Mouse (Mus musculus) testis, adult 2 months (tissue): Measurements from ENCODE around the gene Lhpp. TPM values are rescaled to one million over a fixed set of nuclear protein-coding genes. Genes with fewer than 3 reads are reported as not detected.

Experiments used
- H3K27ac ChIP-seq: fragments of 200-500 bp; 2 replicates; pipeline ENCODE4 v1.5.1; 2012; ENCODE audit warnings: low read depth, low read length; ENCODE audit not compliant: control insufficient read depth, insufficient read depth
- H3K27me3 ChIP-seq: fragments of 200-500 bp; 2 replicates; pipeline ENCODE4 v1.6.1; 2012; ENCODE audit warnings: mild to moderate bottlenecking, low read length, moderate library complexity; ENCODE audit not compliant: control insufficient read depth, insufficient read depth
- H3K36me3 ChIP-seq: fragments of 200-500 bp; 2 replicates; pipeline ENCODE4 v1.6.1; 2012; ENCODE audit warnings: mild to moderate bottlenecking, low read length; ENCODE audit not compliant: control insufficient read depth, insufficient read depth
- H3K4me1 ChIP-seq: fragments of 200-500 bp; 2 replicates; pipeline ENCODE4 v1.6.1; 2012; ENCODE audit warnings: low read length; ENCODE audit not compliant: control insufficient read depth, insufficient read depth
- H3K4me3 ChIP-seq: fragments of 200-500 bp; 2 replicates; pipeline ENCODE4 v1.5.1; 2012; ENCODE audit warnings: low read depth, mild to moderate bottlenecking, low read length, moderate library complexity, mixed read lengths; ENCODE audit not compliant: control insufficient read depth
- CTCF ChIP-seq: fragments of 200-500 bp; IDR thresholded peaks from 2 replicates; pipeline ENCODE4 v1.5.1; 2012; ENCODE audit warnings: low read depth, mild to moderate bottlenecking, inconsistent platforms, low read length, moderate library complexity; ENCODE audit not compliant: control insufficient read depth, insufficient read depth, insufficient replicate concordance
- POLR2A ChIP-seq: fragments of 200-500 bp; IDR thresholded peaks from 2 replicates; pipeline ENCODE4 v1.6.1; 2012; ENCODE audit warnings: low read depth, mild to moderate bottlenecking, inconsistent platforms, low read length, moderate library complexity; ENCODE audit not compliant: control insufficient read depth
- polyA plus RNA-seq: library from polyadenylated mRNA; depleted of rRNA; stranded (reverse); fragments of >200 nt; gene quantifications from 2 replicates; pipeline ENCODE4 v1.2.3, GENCODE M21; 2012

Gene Lhpp
- polyA plus RNA-seq, 1 experiment = 7.3 TPM

DNA sequence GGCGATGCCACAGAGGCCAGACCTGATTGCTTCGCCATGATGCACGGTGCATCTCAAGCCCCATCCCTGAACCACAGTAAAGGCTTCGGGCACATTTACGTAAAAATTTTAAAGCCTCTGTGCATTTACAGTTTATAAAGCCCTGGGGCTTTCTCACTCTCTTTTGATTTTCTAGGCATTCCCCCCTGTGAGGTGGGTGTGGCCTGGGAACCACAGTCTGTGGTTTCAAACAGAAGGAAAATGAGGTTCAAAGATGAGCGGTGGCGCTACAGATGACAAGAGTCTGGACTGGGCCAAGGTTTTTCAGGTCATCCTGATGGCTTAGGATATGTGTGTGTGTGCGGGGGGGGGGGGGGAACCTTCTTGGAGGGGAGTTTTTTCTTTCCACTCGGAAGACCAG, 10.4 kb upstream of the Lhpp start:
- H3K4me1 ChIP-seq = peaks cover 16% of the 10 kb centered on the region
- H3K27me3 ChIP-seq = no peaks in the 10 kb centered on the region
- no peak overlapping the region for H3K27ac ChIP-seq
- H3K36me3 ChIP-seq = no peaks in the 10 kb centered on the region
- peak overlapping the region; percentile 42 for H3K4me3 ChIP-seq
- TF ChIP-seq POLR2A (no peak), CTCF (no peak)

DNA sequence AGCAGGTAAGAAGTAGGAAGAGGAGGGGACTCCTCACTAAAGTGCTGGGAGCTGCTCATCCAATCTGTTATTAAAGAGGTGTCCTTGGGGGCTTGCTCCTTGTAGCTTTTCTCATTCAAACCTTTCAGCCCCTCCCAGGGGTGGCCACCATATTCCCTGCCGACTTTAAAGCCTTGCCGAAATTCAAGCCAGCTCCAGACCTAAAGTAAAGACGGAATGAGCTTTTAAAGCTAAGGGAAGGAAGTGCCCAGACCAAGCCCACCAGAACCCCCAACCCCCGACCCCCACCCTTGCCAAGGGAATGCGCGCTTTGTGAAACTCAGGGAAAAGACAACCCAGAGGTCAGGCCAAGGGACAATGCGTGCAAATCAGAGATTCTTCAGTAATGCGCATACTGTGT, 9.5 kb upstream of the Lhpp start:
- TF ChIP-seq CTCF (no peak), POLR2A (no peak)
- Histone ChIP-seq H3K4me3 (no peak overlapping the region), H3K27me3 (no peaks in the 10 kb centered on the region), H3K4me1 (peaks cover 16% of the 10 kb centered on the region), H3K27ac (no peak overlapping the region), H3K36me3 (no peaks in the 10 kb centered on the region)

DNA sequence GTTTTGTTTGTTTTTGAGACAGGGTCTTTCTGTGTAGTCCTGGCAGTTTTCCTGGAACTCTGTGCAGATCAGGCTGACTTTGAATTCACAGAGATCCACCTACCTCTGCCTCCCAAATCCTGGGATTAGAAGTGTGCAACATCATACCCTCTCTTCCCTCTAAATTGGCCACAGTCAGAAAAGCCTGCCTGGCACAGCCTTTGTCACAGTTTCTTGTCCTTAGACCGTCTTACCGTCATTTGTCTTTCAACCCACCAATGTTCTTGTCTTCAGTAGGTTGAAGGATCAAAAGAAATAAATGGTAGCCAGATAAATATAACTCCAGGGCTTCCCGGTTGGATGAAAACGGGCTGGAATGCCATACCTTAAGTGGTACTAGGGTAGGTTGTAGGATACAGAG, 5.7 kb upstream of the Lhpp start:
- peaks cover 3% of the 10 kb centered on the region for H3K4me1 ChIP-seq
- no peaks in the 10 kb centered on the region for H3K36me3 ChIP-seq
- no peaks in the 10 kb centered on the region for H3K27me3 ChIP-seq
- H3K4me3 ChIP-seq = no peak overlapping the region
- no peak for TF ChIP-seq POLR2A
- no peak for TF ChIP-seq CTCF
- H3K27ac ChIP-seq = no peak overlapping the region

DNA sequence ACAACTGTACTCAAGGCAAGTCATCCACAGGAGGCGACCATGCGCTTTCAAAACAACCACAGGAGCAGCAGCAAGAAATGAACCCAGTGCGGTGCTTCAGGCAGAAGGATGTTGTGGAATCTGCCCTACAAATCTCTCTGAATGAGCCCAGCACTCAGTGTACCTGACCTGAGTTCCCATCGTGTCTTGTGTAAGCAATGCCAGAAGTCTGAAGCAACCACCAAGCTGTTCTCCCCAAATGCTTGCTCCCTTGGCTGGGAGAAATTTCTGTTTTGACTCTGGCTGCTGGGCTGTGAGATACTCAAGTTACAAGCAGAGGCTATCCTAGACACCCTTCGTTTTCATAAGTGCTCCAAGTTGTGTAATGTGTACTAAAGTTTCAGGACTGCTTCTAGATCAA, 4.7 kb upstream of the Lhpp start:
- Histone ChIP-seq H3K4me1 (peaks cover 2% of the 10 kb centered on the region), H3K27ac (no peak overlapping the region; the same call in 1 of the 2 replicates), H3K36me3 (no peaks in the 10 kb centered on the region), H3K4me3 (no peak overlapping the region), H3K27me3 (no peaks in the 10 kb centered on the region)
- TF ChIP-seq CTCF (peak; percentile 4; the same call in 1 of the 2 replicates), POLR2A (no peak)

DNA sequence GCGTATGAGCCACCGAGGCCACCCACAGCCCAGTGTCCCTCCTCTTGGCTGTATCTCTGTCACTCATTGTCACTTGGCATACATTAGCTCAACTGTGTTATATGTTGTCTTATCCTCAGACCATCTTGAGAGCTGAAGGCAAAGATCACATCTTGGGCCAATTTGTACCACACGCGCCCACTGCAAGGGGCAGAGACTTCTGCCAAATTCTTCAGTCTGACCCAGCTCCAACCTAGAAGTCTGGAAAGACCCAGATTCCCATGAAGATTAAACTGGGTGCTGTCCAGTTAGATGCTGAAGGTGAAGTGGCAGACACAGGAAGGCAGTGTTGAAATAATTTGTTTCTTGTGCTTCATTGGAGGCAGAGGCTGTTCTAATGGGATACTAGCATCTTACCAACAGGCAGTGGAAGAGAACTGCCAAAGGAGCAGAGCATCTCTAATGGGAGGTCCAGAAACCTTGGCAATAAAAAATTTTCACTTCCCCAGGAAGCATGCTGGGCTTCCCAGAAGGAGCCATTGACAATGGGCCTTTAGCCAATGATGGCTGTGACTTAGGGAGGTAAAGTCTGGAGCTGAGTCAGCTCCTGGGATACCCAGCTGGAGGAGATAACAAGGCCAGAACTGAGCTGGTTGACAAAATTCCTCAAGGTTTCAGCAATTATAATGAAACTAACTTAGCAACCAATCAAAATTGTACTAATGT, 2.0 kb upstream of the Lhpp start:
- H3K4me1 ChIP-seq = peaks cover 2% of the 10 kb centered on the region
- TF ChIP-seq POLR2A = no peak
- no peak for TF ChIP-seq CTCF
- no peaks in the 10 kb centered on the region for H3K27me3 ChIP-seq
- no peaks in the 10 kb centered on the region for H3K36me3 ChIP-seq
- H3K27ac ChIP-seq = no peak overlapping the region
- H3K4me3 ChIP-seq = no peak overlapping the region

DNA sequence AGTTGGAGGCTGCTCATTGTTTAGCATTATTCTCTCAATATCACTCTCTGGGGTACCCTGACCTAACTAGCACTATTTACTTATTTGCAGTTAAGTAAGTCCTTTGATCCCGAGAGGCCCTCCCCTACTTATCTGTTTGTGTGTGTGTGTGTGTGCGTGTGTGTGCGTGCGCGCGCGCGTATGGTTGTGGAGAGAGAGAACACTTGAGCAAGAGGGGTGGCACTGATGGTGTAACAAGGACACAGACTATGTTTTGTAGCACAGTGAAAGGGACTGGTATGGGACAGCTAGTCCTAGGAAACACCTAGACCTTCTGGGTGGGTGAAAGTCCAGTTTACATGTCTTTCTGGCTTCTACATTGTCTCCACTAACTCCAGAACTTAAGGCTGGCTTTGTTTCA, 1.1 kb downstream of the Lhpp start:
- peaks cover 2% of the 10 kb centered on the region for H3K4me1 ChIP-seq
- H3K27me3 ChIP-seq = no peaks in the 10 kb centered on the region
- H3K4me3 ChIP-seq = no peak overlapping the region
- TF ChIP-seq POLR2A (no peak), CTCF (no peak)
- H3K36me3 ChIP-seq = no peaks in the 10 kb centered on the region
- H3K27ac ChIP-seq = no peak overlapping the region

DNA sequence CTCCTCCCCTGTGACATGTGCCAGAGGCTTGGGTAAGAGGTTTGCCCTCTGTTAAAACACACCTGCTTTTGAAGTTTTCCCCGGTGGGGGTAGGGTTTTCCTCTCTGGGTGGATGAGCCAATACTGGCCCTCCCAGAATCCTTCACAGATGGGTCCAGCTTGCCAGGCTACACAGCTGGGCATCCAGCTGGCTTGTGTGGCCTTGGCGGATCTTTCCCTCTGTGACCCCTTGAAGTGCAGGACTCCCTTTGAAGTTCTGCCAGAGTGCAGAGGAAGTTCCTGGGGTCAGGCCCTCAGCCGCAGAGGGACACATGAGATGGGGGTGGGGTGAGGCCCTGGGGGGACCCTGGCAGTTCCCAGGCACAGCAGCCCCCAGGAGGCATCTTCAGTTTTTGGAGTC, 4.9 kb downstream of the Lhpp start:
- no peak for TF ChIP-seq CTCF
- no peak for TF ChIP-seq POLR2A
- Histone ChIP-seq H3K27me3 (no peaks in the 10 kb centered on the region), H3K4me1 (peaks cover under 1% of the 10 kb centered on the region), H3K36me3 (no peaks in the 10 kb centered on the region), H3K4me3 (no peak overlapping the region), H3K27ac (no peak overlapping the region)

DNA sequence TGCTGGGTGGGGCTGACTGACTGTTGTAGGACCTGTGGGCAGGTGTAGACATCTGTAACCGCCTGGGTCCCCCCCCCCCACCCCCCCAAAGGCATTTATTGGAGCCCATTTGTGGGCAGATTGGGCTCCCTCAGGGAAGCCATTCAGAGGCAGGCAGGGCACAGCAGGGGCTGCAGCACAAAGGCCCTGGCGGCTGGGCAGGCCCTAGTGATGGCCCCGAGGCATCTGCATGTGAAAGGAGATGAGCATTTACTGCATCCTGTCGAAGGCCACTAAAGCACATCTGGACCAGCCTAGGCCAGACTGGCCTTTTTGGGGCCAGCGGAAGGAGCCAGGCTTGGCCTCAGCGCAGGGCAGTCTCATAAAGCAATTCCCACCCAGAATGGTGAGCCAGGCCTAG, 6.0 kb downstream of the Lhpp start:
- no peak overlapping the region for H3K27ac ChIP-seq
- no peak overlapping the region for H3K4me3 ChIP-seq
- TF ChIP-seq POLR2A (no peak), CTCF (no peak)

More for the DNA sequence above, 6.0 kb downstream of the Lhpp start:
- no peaks in the 10 kb centered on the region for H3K27me3 ChIP-seq
- H3K36me3 ChIP-seq = no peaks in the 10 kb centered on the region
- no peaks in the 10 kb centered on the region for H3K4me1 ChIP-seq
